Mouse (Mus musculus) bone marrow, adult 2 months (tissue): ENCODE results near the gene Rfx2. TPM values are rescaled to one million over a fixed set of nuclear protein-coding genes. Genes with fewer than 3 reads are reported as not detected.

Experiments
- H3K27ac ChIP-seq: fragments of 200-500 bp; 2 replicates; pipeline ENCODE4 v1.5.1; 2012; ENCODE audit warnings: low read depth, mild to moderate bottlenecking, control low read depth, inconsistent platforms, low read length; ENCODE audit not compliant: control insufficient read depth, poor library complexity, insufficient read depth
- H3K4me1 ChIP-seq: fragments of 200-500 bp; 2 replicates; pipeline ENCODE4 v1.6.1; 2011; ENCODE audit warnings: low read length; ENCODE audit not compliant: control insufficient read depth, insufficient read depth
- H3K4me3 ChIP-seq: fragments of 200-500 bp; replicated peaks from 2 replicates; pipeline ENCODE3; 2011; ENCODE audit warnings: mild to moderate bottlenecking, low read depth, low read length, control low read depth; ENCODE audit not compliant: control insufficient read depth
- CTCF ChIP-seq: fragments of 200-500 bp; IDR thresholded peaks from 2 replicates; pipeline ENCODE4 v1.5.1; 2011; ENCODE audit warnings: low read length, control low read depth; ENCODE audit not compliant: control insufficient read depth, insufficient read depth
- POLR2A ChIP-seq: fragments of 200-500 bp; IDR thresholded peaks from 2 replicates; pipeline ENCODE4 v1.6.1; 2011; ENCODE audit warnings: low read depth, mild to moderate bottlenecking, control low read depth, low read length, borderline replicate concordance; ENCODE audit not compliant: control insufficient read depth
- WGBS: fragments of 180-500 bp; shearing (Covaris S2); methylation state at CpG from one replicate; pipeline ENCODE4 v1.1.7; 2018; 5-methylcytosine and 5-hydroxymethylcytosine counted together
- polyA plus RNA-seq: library from polyadenylated mRNA; stranded (reverse); fragments of >200 nt; gene quantifications from 2 replicates; pipeline ENCODE4 v1.2.4, GENCODE M21; 2011; ENCODE audit warnings: low replicate concordance; ENCODE audit not compliant: missing spikeins, insufficient read depth, insufficient read length

The Rfx2 gene
- polyA plus RNA-seq, 1 experiment: 16.2 TPM

- H3K4me3 ChIP-seq: no peak overlapping the region
- H3K4me1 ChIP-seq: no peaks in the 10 kb centered on the region
- WGBS: 68% methylated on average over 5 of the region's 5 CpGs
- TF ChIP-seq CTCF (no peak), POLR2A (no peak)
- no peak overlapping the region for H3K27ac ChIP-seq
Observed at GRCm38 (mm10) chr17:56848785-56849184, 18.0 kb upstream of the Rfx2 start.

- H3K27ac ChIP-seq: no peak overlapping the region
- H3K4me1 ChIP-seq: peaks cover 4% of the 10 kb centered on the region
- TF ChIP-seq POLR2A (no peak), CTCF (no peak)
- 30% methylated on average over 5 of the region's 5 CpGs for WGBS
- no peak overlapping the region for H3K4me3 ChIP-seq
Observed at GRCm38 (mm10) chr17:56843678-56844077, 12.9 kb upstream of the Rfx2 start.

GRCm38 (mm10) chr17:56842173-56842572 is 11.4 kb upstream of the Rfx2 start:
- no peak for TF ChIP-seq CTCF
- no peak overlapping the region for H3K4me3 ChIP-seq
- H3K27ac ChIP-seq: no peak overlapping the region
- WGBS: 29% methylated on average over 5 of the region's 5 CpGs
- peaks cover 4% of the 10 kb centered on the region for H3K4me1 ChIP-seq

GRCm38 (mm10) chr17:56840524-56840923 is 9.7 kb upstream of the Rfx2 start:
- Histone ChIP-seq H3K4me1 (peaks cover 4% of the 10 kb centered on the region), H3K4me3 (no peak overlapping the region), H3K27ac (no peak overlapping the region)
- whole genome bisulfite sequencing: 85% methylated on average over 7 of the region's 7 CpGs
- no peak for TF ChIP-seq CTCF
- TF ChIP-seq POLR2A: no peak

- TF ChIP-seq POLR2A (no peak), CTCF (no peak)
- H3K4me3 ChIP-seq: no peak overlapping the region
- H3K4me1 ChIP-seq: no peaks in the 10 kb centered on the region; the same call in 1 of the 2 replicates
- peak overlapping the region; percentile 76; the same call in 1 of the 2 replicates for H3K27ac ChIP-seq
- 69% methylated on average over 8 of the region's 8 CpGs for WGBS
Observed at GRCm38 (mm10) chr17:56836336-56836735, 5.5 kb upstream of the Rfx2 start.

GRCm38 (mm10) chr17:56833381-56833780 is 2.6 kb upstream of the Rfx2 start:
- WGBS: 100% methylated on average over 1 of the region's 1 CpGs
- H3K4me1 ChIP-seq: no peaks in the 10 kb centered on the region; the same call in 1 of the 2 replicates
- TF ChIP-seq CTCF: no peak
- no peak for TF ChIP-seq POLR2A
- no peak overlapping the region for H3K27ac ChIP-seq
- no peak overlapping the region for H3K4me3 ChIP-seq

GRCm38 (mm10) chr17:56832918-56833317 is 2.1 kb upstream of the Rfx2 start:
- H3K4me3 ChIP-seq: no peak overlapping the region
- WGBS: 94% methylated on average over 1 of the region's 1 CpGs
- no peak overlapping the region for H3K27ac ChIP-seq
- TF ChIP-seq CTCF: no peak
- H3K4me1 ChIP-seq: no peaks in the 10 kb centered on the region; the same call in 1 of the 2 replicates

- H3K4me1 ChIP-seq: no peaks in the 10 kb centered on the region; the same call in 1 of the 2 replicates
- H3K27ac ChIP-seq: peak overlapping the region; percentile 4; the same call in 1 of the 2 replicates
- under 1% methylated on average over 40 of the region's 42 CpGs for WGBS
- TF ChIP-seq CTCF (peak; percentile 65), POLR2A (peak; percentile 63; the same call in 1 of the 2 replicates)
- peak overlapping the region; percentile 62 for H3K4me3 ChIP-seq
Observed at GRCm38 (mm10) chr17:56831111-56831816, 451 bp upstream of the Rfx2 start.

GRCm38 (mm10) chr17:56829795-56830194 is 1.0 kb downstream of the Rfx2 start:
- no peaks in the 10 kb centered on the region; the same call in 1 of the 2 replicates for H3K4me1 ChIP-seq
- WGBS: 10% methylated on average over 27 of the region's 27 CpGs

More at GRCm38 (mm10) chr17:56829795-56830194, 1.0 kb downstream of the Rfx2 start:
- H3K4me3 ChIP-seq: peak overlapping the region; percentile 69
- no peak overlapping the region; the same call in 1 of the 2 replicates for H3K27ac ChIP-seq
- TF ChIP-seq POLR2A (no peak), CTCF (no peak)
